Mouse (Mus musculus) c-Kit-negative CD71-positive TER-119-positive erythroid progenitor cells, embryonic 14.5 days (primary cell): ENCODE measurements at regions not wholly inside any gene's neighbourhood (a gene's known extent, or its start where the extent isn't known, plus 50 kb on each side); places are given as distances from the start of the nearest gene placed in this dataset.

Experiments
- DNase-seq: peaks from one replicate; pipeline ENCODE4 v3.0.0-alpha.2; 2013; ENCODE audit warnings: low read depth, low spot score

DNA sequence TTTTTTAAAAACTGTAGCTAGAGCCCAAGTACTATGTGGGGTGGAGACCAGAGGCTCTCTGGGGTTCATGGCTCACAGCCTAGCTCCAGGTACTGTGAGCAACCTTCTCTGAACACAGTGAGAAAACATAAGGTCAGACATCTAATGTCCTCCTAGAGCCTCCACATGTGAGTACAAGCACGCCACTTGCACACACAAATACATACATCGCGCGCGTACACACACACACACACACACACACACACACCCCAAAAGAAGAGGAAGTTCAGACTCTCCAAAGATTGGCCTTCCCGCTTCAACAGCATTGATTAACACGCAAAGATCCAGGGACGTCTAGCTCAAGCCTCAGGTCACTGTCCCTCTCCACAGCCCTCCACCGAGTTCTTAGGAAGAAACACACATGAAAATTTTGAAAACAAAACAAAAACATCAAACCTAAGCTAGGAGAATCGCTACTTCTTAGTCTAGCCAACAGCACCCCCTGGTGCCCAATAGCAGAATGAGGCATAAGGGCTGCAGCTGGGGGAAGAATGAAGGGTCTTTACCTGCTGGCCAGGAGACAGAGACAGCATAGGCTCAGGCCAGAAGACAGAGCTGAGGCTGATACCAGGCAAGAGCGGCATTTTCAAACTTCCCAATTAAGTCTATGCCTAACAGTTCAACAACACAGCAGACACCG, 90.7 kb upstream of the Usp24 start:
- no peak for DNase-seq

DNA sequence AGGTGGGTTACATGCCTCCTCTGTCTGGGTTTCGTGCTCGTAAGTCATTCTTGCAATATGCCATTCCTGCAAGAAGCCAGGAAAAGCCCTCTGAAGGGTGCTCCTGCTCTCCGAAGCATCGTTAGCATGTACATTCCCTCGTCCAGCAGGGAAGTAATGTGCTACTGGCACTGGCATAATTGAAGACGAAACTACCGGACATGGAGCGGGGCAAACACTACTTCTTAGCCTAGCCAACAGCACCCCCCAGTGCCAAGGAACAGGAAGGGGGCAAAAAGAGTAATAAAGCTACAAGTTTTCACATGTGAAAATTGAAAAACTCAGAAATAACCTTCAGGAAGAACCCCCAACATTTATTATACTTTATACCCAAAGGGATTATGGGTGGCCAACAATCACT, 88.6 kb upstream of the Usp24 start:
- no peak for DNase-seq

DNA sequence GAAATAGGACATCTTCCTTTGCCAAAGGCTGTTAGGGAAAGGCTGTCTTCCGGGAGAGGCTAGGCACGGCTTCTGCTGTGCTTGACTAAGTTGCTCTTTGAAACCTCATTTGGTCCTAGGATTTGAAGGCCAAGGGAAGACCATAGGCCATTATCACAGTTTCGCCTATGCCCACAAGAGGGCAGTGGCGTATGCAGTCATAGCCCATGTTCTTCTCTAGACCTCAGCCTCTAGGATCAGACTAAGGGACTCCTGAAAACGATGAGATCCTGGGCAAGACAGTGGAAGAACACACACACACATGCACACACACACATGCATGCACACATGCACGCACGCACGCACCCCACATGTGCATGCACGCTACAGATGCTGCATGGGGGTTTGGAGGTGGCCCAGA, 87.5 kb upstream of the Usp24 start:
- DNase-seq = peak; percentile 57

GRCm38 (mm10) chr4:106229526-106229925, 86.5 kb upstream of the Usp24 start:
- no peak for DNase-seq

GRCm38 (mm10) chr4:106232499-106232970, 83.5 kb upstream of the Usp24 start:
- DNase-seq = no peak

GRCm38 (mm10) chr4:106244384-106244819, 71.6 kb upstream of the Usp24 start:
- DNase-seq = no peak

DNA sequence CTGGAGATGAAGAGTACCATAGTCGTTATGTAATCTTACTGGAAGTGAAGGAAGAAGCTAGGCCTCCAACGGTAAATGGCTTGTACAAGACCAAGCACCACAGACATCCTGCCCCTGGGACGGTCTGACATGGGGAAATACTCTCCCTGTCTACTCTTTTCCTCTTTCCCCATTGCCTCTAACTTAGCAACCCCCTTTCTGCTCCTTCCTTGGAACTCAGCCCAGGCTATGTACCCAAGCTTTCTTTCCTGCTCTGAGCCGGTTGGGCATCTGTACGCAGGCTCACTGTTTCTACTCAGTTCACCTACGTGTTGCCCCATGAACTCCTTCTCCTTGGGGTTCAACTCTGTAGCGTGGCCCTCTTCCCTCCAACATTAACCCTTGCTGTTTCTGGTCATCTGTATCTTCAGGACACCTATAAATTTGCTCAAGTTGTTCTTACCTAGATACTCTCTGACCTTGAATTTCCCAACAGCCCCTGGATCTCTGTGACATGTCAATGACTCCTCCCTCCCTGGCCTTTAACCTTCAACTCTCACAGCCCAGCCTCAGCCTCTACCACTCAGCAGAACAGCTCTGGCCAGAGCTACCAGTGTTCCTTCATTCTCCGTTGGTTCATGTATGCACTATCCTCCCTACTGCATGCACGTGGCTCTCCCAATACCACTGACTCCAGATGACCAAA, 71.0 kb upstream of the Usp24 start:
- no peak for DNase-seq

DNA sequence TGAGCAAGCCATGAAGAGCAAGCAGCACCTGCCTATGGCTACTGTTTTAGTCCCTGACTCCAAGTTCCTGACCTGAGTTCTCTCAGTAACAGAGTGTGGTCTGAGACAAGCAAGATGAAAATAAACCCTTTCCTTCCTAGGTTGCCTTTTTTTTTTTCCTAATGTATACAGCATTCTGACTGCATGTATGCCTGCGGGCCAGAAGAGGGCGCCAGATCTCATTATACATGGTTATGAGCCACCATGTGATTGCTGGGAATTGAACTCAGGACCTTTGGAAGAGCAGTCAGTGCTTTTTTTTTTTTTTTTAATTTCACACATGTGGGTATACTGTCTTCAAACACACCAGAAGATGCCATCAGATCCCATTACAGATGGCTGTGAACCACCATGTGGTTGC, 69.3 kb upstream of the Usp24 start:
- DNase-seq = no peak

GRCm38 (mm10) chr4:106247398-106247797, 68.6 kb upstream of the Usp24 start:
- DNase-seq = no peak

DNA sequence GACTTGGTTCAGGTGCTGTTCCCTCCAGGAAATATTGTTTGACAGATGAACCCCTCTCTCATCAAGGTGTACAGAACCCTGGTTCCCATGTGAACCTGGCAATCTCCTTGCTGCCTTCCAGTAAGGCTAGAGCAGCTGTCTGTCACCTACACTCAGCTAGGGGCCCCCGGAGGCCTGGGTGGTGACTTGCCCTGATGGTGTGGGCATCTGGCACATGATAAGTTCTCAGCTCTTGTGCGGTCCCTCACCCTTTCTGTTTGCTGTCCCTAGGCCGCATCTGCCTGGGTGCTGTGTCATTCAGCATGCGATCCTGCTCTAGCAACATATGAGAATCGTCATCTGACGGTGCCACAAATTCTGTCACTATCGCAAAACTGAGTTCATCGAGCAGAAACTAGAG, 67.7 kb upstream of the Usp24 start:
- DNase-seq = peak; percentile 77

DNA sequence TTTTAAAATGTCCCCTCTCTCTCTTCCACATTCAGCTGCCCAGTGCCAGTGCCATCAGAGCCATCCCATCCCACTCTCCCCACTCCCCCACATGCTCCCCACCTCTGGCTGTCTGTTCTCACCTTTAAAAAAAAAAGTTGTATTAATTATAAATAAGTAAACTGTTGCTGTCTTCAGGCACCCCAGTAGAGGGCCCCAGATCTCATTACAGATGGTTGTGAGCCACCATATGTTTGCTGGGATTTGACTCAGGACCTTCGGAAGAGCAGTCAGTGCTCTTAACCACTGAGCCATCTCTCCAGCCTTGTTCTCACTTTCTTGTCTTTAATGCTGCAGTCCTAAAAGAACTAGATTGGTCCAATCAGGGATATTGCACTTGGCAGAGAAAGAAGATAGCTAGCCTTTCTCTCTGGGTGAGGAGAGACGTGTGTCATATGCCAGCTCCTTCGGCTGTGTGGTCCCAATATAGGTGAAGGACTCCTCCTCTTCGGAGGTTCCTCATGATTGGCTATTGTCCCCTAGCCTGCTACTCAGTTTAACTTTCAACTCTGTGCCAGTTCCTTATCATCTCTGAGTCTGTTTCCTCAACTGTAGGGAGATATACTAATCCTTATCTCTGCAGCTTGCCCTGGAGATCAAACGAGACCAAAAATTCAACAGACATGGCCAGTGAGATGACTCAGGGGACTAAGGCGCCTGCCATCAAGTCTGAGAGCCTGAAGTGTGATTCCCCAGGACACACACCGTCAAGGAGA, 66.8 kb upstream of the Usp24 start:
- peak; percentile 54 for DNase-seq

DNA sequence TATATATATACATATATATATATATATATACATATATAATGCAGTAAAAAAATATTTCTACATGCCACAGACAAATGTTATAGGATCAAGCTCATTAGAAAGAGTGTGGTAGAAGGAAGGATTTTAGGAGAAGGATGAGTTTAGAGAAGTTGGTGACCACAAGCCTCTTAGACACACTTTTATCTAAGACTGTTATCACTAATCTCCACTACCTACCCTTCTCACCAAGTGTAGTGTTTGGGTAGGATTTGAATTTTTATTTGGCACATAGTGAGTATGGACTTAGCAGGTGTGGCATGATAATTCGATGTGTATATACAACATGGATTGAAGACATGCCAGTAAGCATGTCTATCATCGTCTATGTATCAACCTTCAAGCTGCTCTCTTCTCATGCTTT, 66.0 kb upstream of the Usp24 start:
- no peak for DNase-seq

DNA sequence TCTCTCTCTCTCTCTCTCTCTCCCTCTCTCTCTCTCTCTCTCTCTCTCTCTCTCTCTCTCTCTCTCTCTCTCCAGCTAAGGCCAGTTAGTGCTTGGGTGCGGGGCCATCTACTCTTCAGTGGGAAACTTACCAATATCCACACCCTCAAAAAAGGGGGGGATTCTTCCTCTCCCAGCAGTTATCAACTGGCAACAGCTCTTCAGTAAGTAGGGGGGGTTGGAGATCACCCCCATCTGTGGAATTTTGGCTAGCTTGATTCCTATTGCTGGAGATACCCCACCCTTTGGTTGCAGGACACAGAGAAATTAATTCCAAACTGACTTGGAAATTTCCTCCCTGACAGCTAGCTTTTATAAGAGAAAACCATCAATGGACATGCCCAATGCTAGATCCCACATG, 64.6 kb upstream of the Usp24 start:
- no peak for DNase-seq

GRCm38 (mm10) chr4:106252946-106253345, 63.1 kb upstream of the Usp24 start:
- DNase-seq = no peak

- DNase-seq = no peak
These were observed 61.1 kb upstream of the Usp24 start for GRCm38 (mm10) chr4:106254761-106255475.

- no peak for DNase-seq
These were observed 59.9 kb upstream of the Usp24 start for GRCm38 (mm10) chr4:106255959-106256609.

DNA sequence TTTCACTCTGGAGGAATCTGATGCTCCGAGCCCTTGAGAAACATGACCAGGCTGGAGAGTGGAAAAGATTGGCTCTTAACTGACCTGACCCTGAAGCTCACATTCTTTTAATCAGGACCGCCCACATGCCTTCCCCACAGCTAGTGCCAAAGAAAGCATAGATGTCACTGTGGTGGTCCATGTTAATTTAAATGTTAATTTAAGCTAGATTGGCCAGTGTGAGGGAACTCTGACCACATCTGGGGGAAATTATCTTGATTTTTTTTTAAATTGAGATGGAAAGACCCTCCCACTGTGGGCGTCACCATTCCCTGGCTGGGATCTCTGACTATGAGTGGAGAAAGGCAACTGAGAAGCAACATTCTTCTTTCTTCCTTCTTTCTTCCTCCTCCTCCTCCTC, 54.6 kb upstream of the Usp24 start:
- DNase-seq = no peak

DNA sequence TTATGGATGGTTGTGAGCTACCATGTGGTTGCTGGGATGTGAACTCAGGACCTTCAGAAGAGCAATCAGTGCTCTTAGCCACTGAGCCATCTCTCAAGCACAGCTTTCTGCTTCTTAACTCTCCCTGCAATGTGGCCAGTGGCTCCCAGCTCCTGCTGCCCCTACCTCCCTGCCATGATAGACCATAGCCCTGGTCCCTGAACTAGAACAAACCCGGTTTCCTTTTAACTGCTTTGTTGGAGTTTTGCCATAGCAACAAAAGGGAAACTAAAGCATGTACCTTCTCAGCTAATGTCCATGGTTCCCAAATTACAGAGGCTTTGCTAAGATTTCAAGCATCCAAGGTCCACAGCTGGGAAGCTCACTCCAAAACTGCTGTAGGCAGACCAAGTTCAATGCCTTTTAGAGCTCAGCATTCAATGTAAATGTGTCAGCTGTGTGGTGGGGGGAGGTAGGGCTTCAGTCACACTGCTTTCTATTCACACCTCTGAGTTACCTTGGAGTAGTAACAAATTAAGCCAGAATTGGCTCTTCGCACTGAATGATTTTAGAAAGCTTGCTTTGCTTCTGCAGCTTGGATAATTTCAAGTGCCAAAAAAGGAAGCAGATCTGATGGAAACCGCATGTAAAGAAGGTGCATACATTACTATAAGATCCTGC, 54.0 kb upstream of the Usp24 start:
- no peak for DNase-seq

DNA sequence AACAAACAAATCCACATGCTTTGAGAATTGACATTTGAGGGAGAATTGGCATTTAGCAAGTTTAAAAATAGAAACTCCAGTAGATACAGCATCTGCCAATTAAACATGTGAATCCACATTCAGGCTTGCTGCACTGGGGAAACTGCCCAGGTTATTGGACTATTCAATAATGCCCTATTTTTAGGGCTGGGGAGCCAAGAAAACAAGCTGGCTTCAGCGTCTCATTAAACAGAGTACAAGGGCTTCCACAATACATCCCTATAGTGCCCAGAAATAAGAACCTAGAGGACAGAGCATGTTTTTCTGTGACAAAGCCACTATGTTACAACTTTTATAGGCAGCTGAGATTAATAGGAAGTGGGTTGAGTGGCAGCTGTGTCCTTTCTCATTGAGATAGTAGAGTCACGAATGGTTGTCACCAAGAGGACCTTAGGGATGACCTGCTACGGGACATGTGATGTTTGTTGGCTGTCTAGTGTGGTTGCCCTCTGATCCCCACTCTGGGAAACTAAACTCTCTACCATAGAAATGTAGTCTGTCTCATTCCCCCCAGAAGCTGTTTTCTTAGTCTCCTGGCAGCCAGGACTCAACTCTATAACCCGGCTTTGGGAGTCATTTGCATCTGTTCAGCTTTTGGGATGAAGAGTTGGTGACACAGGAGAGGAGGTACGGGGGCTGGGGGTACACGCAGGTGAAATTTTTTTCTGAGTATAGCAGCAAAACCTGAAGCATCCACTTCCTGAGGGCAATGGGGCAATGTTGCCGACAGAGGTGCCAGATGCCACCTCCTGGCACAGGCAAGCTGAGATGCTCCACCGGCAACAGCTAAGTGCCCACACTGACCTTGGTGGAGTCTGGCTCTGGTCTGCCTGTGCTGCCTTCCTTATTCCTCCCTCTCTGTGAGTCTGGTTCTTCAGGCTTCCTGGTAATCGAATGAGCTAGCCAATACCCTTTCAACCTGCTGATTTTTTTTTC, 53.0 kb upstream of the Usp24 start:
- DNase-seq = no peak
